Mouse (Mus musculus): ENCODE data around the gene Arrdc2.

- TF ChIP-seq CTCF (IDR thresholded peaks at IDR 0.05; ENCODE audit: low read depth, low read length) (no peak), POLR2A (IDR thresholded peaks at IDR 0.05; ENCODE audit: borderline replicate concordance, low read depth, low read length) (no peak)
Measured at GRCm38 (mm10) chr8:70884683-70885082, 45.2 kb upstream of the Arrdc2 start.
